Mouse (Mus musculus): ENCODE measurements at regions not wholly inside any gene's neighbourhood (a gene's known extent, or its start where the extent isn't known, plus 50 kb on each side); places are given as distances from the start of the nearest gene placed in this dataset.

DNA sequence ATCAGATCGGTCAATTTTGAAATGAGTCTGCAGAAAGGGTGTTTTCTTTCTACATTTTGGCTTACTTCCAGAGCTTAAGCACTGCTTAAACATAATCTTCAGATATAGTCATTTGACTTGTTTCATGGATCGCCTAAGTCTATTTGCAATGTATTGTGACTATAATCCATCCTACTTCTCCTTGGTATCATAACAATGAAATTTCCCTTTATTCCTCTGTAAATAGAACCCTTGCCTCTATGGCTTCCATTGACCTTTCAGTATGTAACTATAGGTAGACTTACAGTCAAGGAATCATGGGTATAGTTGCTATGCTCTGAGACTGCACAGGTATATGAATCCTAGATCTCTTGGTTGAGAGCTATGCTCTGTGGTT, 509.0 kb upstream of the Cited2 start:
- TF ChIP-seq CTCF (IDR thresholded peaks at IDR 0.05; ENCODE audit: borderline replicate concordance, insufficient read depth, low read length), result no peak
- no peak for TF ChIP-seq POLR2A (IDR thresholded peaks at IDR 0.05; ENCODE audit: low read depth, low read length)
- Histone ChIP-seq H3K27ac (ENCODE audit: insufficient read depth, low read length) (no peak overlapping the region), H3K4me3 (ENCODE audit: insufficient read depth, low read length) (no peak overlapping the region), H3K4me1 (ENCODE audit: control insufficient read depth, insufficient read depth, low read length) (no peaks in the 10 kb centered on the region)

DNA sequence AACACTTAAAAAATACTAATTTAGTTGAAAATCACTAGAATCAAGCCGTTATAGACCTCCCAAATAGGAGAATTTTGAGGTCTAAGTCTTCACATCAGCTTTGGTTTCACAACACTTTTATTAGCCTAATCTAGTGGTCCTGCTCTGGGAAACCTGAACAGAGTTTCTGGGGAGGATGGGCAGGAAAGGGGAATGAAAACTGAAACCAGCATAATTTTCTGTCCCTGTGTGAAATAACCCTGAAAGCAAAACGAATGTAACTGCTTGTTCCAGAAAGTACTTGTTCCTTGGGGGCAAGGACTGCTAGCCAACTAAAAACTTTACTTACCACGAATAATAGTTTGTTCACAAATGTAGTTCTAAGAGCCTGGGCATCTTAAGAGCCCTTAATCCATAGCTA, 508.0 kb upstream of the Cited2 start:
- Histone ChIP-seq H3K4me1 (ENCODE audit: control insufficient read depth, insufficient read depth, low read length) (no peaks in the 10 kb centered on the region), H3K27ac (ENCODE audit: insufficient read depth, low read length) (no peak overlapping the region), H3K4me3 (ENCODE audit: insufficient read depth, low read length) (no peak overlapping the region)
- no peak for TF ChIP-seq POLR2A (IDR thresholded peaks at IDR 0.05; ENCODE audit: low read depth, low read length)
- TF ChIP-seq CTCF (IDR thresholded peaks at IDR 0.05; ENCODE audit: borderline replicate concordance, insufficient read depth, low read length), result no peak

DNA sequence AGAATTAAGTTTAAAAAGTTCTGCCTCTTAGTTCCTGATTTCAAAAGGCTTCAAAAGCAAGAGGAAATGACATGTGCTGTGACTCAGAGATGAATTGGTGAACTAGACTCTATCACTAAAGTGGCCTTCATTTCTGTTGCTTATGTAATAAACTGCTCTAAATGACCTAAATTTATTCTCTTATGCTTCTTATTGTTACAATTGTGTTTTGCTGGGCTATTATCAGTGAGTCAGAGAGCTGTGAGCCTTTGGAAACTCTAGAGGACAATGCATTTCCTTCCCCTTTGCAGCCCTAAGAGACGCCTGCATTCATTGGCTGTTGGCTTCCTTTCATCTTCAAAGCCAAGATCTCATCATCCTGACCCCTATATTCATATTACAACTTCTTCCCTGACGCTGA, 501.5 kb upstream of the Cited2 start:
- H3K4me1 ChIP-seq (ENCODE audit: control insufficient read depth, insufficient read depth, low read length), result no peaks in the 10 kb centered on the region
- H3K27ac ChIP-seq (ENCODE audit: insufficient read depth, low read length), result no peak overlapping the region
- H3K4me3 ChIP-seq (ENCODE audit: insufficient read depth, low read length), result no peak overlapping the region
- TF ChIP-seq CTCF (IDR thresholded peaks at IDR 0.05; ENCODE audit: borderline replicate concordance, insufficient read depth, low read length), result no peak
- TF ChIP-seq POLR2A (IDR thresholded peaks at IDR 0.05; ENCODE audit: low read depth, low read length), result no peak

DNA sequence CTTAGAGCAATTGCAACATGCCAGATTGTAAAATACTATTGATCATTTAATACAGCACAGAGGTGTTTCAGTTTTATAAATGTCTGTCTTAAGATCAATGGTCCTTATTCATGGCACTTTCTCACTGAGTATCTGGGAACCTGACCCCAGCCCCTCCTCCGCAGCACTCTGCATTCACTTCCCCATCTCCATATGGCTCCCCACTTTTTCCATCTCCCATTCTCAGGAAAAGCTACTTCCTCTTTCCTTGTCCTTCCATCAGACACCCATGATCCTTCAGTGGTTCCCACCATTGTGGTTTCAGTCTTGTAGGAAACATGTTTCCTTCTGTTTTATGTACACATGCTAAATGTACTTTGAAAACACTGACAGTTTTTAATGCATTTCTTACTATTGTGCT, 497.3 kb upstream of the Cited2 start:
- H3K4me1 ChIP-seq (ENCODE audit: control insufficient read depth, insufficient read depth, low read length), result peaks cover 3% of the 10 kb centered on the region; the same call in 1 of the 2 replicates
- no peak overlapping the region for H3K4me3 ChIP-seq (ENCODE audit: insufficient read depth, low read length)
- no peak for TF ChIP-seq CTCF (IDR thresholded peaks at IDR 0.05; ENCODE audit: borderline replicate concordance, insufficient read depth, low read length)
- TF ChIP-seq POLR2A (IDR thresholded peaks at IDR 0.05; ENCODE audit: low read depth, low read length), result no peak
- H3K27ac ChIP-seq (ENCODE audit: insufficient read depth, low read length), result no peak overlapping the region

DNA sequence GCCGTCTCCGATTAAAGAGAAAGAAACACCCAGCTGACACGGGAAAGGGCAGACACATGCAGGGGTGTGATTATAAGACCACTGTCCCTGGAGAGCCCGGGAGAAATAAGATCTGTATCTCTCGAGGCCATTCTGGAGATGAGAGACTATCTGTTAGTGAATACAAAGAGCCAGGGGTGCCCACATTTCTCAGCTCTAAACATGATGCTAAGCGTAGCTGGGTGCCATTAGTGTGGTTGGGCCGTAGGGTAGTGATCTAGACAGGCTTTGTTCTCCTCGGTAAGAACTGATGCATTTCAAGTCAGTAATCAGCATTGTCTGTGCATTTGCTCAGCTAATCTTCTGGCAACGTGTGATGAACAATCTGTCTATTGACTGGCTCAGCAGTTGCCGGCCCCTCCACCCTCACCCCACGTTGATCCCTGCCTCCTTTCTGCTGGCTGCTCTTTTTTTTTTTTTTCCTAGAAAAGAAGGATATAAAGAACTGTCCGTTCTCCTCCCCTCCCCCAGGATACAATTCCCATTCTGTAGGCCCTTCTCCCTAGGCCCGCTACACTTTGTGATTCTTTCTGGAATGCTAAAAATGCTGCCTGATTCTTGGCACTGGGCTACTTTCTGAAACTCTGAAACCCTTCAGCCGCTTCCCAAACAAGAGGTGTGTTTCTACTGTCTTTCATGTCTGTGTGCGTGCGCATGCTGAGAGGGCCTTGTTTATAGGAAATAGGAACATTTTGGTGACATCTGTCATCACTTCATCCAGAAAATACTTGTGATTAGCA, 492.8 kb upstream of the Cited2 start:
- no peak for TF ChIP-seq CTCF (IDR thresholded peaks at IDR 0.05; ENCODE audit: borderline replicate concordance, insufficient read depth, low read length)
- no peak for TF ChIP-seq POLR2A (IDR thresholded peaks at IDR 0.05; ENCODE audit: low read depth, low read length)
- Histone ChIP-seq H3K4me1 (ENCODE audit: control insufficient read depth, insufficient read depth, low read length) (peaks cover 3% of the 10 kb centered on the region; the same call in 1 of the 2 replicates), H3K27ac (ENCODE audit: insufficient read depth, low read length) (no peak overlapping the region), H3K4me3 (ENCODE audit: insufficient read depth, low read length) (no peak overlapping the region)

DNA sequence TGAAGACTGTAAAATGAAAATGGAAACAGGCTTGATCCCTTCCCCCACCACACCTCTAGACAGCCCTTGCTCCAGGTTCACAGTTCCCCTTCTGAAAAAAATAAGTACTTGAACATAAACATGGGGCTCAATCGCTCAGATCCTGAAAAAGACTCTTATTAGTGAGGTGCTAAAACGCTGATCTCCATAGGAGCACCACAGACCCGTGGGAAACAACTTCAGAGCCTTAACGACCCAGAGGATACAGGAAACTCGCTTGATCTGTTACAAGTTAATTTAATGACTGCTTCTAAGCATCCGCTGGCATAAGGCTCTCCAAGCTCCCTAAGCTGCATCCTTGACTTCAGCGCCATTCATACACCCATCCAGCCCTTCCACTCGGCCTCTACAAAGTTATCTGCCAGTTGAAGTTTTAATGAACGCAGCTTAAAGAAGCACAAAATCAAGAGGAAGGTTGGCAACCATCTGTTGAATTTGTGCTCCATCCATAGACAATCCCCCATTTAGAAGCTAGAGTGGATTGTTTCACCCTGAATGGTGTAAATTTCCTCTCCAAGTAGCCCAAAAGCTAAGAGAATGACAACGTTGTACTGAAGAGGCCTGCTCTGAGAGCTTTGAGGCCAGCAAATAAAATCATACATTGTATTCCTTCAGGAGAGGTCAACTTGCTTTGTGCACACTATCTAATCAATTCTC, 486.9 kb upstream of the Cited2 start:
- TF ChIP-seq CTCF (IDR thresholded peaks at IDR 0.05; ENCODE audit: borderline replicate concordance, insufficient read depth, low read length), result no peak
- no peak for TF ChIP-seq POLR2A (IDR thresholded peaks at IDR 0.05; ENCODE audit: low read depth, low read length)
- no peaks in the 10 kb centered on the region for H3K4me1 ChIP-seq (ENCODE audit: control insufficient read depth, insufficient read depth, low read length)
- H3K4me3 ChIP-seq (ENCODE audit: insufficient read depth, low read length), result no peak overlapping the region
- no peak overlapping the region for H3K27ac ChIP-seq (ENCODE audit: insufficient read depth, low read length)

DNA sequence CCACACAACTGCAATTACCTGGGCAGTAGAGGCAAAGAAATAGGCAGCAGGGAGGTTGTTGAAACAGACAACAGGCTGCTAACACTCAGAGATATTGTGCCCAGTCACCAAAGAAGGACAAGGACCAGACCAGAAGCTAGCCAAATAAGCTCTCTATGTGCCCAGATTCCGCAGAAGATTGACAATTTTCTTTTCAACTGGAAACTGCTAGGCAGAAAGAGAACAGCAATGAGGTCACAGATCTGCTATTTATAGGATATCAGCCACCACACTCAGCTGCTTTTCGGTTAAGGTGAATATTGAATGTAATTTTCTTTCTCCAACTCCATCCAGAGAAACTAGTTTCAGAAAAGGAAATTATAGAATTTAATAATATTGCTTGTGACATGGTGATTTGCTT, 486.3 kb upstream of the Cited2 start:
- no peaks in the 10 kb centered on the region for H3K4me1 ChIP-seq (ENCODE audit: control insufficient read depth, insufficient read depth, low read length)
- TF ChIP-seq POLR2A (IDR thresholded peaks at IDR 0.05; ENCODE audit: low read depth, low read length), result no peak
- no peak for TF ChIP-seq CTCF (IDR thresholded peaks at IDR 0.05; ENCODE audit: borderline replicate concordance, insufficient read depth, low read length)
- H3K4me3 ChIP-seq (ENCODE audit: insufficient read depth, low read length), result no peak overlapping the region
- no peak overlapping the region for H3K27ac ChIP-seq (ENCODE audit: insufficient read depth, low read length)

DNA sequence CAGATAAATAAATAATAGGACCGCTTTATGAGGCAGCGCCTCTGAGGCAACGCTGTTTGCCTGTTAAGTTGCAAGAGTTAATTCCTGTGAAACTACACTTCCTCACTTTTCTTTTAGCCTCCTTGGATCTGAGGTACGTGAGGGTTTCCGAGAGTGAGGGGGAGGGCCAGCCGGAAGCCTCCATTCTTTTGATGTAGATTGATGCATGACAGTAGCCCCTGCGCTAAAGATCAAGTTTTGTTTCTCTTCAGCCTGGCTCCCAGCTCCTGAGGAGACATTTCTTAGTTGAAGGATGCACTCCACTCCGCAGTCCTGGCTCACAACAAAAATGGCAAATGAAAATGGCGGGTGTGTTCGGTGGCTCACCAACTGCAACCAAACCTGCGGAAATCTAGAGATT, 485.6 kb upstream of the Cited2 start:
- H3K4me3 ChIP-seq (ENCODE audit: insufficient read depth, low read length), result no peak overlapping the region
- TF ChIP-seq CTCF (IDR thresholded peaks at IDR 0.05; ENCODE audit: borderline replicate concordance, insufficient read depth, low read length), result no peak
- no peak for TF ChIP-seq POLR2A (IDR thresholded peaks at IDR 0.05; ENCODE audit: low read depth, low read length)
- no peak overlapping the region for H3K27ac ChIP-seq (ENCODE audit: insufficient read depth, low read length)
- H3K4me1 ChIP-seq (ENCODE audit: control insufficient read depth, insufficient read depth, low read length), result no peaks in the 10 kb centered on the region

DNA sequence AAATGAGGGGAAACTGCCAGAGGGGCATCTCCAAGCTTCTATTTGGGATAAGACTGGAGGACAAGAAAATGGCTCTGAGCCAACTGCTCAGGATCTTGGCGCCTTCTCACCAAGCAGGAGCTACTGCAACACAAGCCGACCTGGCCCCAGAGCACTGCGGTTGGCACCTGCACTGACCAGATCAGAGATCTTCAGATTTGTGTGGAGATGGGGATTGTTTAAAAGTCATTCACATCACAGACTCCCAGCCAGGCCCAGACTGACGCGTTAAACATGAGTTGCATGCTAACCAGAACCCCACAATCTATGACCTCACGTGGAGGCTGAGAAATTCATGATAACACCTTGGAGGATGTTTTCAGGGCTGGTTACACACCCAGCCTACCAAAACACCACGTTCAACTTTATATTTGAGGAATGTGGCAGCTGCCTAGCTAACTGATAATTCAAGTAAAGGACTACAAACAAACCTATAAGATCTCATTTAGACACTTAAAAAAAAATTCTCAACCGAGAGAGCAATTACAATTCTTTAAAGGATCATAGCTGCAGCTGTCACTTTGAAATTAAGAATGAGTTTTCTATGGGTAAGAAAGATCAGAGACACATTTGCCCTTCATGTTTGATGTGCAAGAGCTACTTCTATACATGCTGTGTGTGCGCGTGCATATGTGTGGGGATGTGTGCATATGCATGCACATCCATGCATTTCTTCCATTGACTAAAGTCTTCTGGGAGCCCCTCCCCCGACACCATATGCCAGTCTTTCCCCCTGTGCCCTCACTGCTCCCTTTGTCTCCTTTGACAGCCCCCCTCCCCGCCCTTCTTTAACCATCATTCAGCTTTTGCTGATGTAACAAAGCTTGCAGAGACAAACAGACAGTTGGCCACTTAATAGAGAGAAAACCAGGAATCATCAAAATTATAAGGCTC, 484.8 kb upstream of the Cited2 start:
- no peaks in the 10 kb centered on the region for H3K4me1 ChIP-seq (ENCODE audit: control insufficient read depth, insufficient read depth, low read length)
- H3K27ac ChIP-seq (ENCODE audit: insufficient read depth, low read length), result no peak overlapping the region
- TF ChIP-seq CTCF (IDR thresholded peaks at IDR 0.05; ENCODE audit: borderline replicate concordance, insufficient read depth, low read length) (no peak), POLR2A (IDR thresholded peaks at IDR 0.05; ENCODE audit: low read depth, low read length) (no peak)
- no peak overlapping the region for H3K4me3 ChIP-seq (ENCODE audit: insufficient read depth, low read length)
